Mouse (Mus musculus) cerebral cortex, adult 2 months (tissue): ENCODE measurements around the gene Fkbp5.

ENCODE experiments used
- WGBS: fragments of 180-500 bp; shearing (Covaris S2); methylation state at CpG from one replicate; pipeline ENCODE4 v1.1.7; 2018; 5-methylcytosine and 5-hydroxymethylcytosine counted together

The Fkbp5 gene

DNA sequence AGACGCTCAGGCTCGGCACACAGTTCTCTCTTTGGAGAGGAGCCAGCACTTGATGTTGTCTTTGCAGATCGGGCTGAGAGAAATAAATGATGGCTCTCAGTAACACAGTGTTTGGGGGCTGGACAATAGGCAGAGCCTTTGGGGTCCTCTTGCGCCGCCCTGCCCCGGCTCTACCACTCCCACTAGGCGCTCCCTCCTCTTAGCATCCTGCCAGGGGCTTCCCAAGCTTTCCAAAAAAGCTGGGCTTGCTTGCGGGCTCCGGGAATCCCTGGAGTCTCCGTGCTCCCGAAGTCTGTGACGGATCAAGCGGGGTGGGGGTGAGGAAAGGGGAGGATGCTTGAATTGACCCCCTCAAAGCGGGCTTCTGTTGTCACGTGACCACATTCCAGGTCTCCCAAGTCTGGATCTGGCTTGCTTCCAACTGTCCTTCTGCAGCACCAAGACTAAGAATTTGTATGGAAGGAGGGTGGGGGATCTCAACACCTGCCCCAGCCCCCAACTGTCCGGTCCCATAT lies at the start of gene Fkbp5:
Gene Fkbp5 (minus strand): TSS at position 87 of the 515 bp plus-strand sequence.
- 7% methylated on average over 16 of the region's 16 CpGs for WGBS

DNA sequence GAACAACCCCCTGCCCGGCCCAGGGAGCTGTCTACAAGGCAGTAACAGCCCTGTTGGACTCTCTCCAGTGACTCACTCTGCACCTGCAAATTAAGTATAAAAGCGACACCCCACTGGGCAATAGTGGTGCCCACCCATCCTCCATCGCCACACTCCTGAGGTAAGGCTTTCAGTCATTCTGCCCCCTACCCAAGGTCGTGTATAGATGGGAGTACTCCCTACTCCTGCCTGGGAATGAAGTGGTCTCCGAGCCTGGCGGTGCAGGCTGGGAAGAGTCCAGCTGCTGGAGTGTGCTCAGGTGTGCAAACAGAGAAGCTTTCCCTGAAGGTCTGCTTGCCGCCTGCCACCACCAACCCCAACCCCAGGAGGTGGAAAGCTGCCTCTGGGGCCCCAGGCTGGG lies 44.3 kb upstream of the Fkbp5 start:
- 71% methylated on average over 7 of the region's 7 CpGs for WGBS

DNA sequence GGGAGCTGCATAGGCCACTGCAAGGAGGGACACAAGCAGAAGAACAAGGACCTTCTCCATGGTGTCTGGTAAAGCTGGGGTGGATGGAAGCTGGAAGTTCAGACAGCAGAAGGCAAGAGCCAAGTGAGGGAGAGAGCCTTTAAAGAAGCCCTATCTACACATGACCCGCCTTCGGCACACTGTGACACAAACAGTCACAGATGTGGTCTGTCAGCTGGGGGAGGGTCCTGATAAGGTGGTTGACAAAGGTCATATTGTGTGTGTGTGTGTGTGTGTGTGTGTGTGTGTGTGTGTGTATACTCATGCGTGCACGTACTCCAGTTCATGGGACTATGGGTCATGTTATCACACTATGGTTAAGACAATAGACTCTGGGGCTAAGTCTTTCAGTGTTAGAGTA lies 43.3 kb upstream of the Fkbp5 start, which contains the start of gene Clps:
Gene Clps (minus strand): TSS at position 169 of the 400 bp plus-strand sequence.
- 93% methylated on average over 4 of the region's 4 CpGs for WGBS

DNA sequence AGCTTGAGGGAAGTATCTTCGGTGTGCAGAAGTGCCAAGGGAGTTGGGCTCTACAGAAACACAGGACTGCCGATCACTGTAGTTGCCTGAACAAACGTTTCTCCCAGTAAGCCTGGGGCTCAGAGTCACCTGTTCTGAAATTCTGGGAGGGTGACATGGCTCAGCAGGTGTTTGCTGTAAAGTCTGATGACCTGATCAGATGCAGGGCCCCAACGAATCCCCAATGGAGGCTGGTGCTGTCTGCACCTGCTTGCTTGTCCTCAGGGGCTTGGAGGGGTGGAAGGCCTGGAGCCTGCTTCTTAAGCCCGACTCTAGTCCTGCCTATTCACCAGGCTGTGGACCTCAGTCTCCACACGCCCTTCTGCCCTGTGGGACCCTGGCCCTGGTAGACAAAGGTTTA lies 40.4 kb upstream of the Fkbp5 start:
- 82% methylated on average over 6 of the region's 6 CpGs for WGBS

DNA sequence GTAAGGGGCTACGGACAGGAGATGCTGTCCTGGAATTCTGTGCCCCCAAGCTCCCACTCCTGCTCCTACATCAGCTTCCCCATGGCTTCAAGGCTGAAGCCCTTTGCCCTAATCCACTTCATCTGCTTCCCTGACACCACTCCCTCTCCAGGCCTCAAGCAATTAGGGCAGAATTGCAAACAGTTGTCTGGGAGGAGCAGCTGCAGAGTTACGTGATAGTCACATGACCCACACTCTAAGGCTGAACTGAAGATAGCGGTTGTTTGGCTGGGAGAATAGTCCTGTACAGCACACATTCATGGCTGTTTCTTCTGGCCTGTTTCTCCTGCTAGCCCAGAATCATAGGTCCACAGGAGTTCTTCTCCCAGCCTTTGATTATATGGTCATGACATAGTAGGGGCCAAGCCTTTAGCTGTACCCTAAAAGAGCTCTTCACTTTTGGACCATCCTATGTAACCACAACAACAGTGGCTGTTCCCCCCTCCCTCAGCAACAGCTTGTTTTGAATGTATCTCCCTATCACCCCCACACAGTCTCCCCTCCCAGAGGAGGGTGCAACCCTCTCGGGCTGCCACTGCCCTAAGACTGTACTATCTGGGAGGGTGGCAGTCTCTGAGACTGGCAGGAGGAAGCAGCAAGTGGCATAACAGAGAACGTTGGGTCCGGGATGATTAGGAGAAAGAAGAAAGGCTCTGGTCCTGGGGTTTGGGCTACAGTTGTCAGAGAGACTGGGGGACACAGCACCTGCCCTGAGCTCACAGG lies 39.5 kb upstream of the Fkbp5 start:
- WGBS = 56% methylated on average over 6 of the region's 6 CpGs

DNA sequence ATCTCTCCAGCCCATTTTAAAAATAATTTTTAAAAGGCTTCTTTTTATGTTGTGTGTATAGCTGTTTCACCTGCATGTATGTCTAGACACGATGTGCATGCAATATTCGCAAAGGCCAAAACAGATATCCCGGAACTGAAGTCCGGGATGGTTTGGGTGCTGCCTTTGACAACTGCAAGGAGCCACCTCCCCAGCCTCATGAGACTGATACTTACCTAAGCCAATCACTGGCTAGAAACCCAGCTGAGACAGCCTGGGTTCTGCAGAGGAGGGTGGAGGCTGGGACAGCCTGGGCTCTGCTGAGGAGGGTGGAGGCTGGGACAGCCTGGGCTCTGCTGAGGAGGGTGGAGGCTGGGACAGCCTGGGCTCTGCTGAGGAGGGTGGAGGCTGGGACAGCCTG lies 36.7 kb upstream of the Fkbp5 start:
- WGBS = 94% methylated on average over 4 of the region's 4 CpGs

DNA sequence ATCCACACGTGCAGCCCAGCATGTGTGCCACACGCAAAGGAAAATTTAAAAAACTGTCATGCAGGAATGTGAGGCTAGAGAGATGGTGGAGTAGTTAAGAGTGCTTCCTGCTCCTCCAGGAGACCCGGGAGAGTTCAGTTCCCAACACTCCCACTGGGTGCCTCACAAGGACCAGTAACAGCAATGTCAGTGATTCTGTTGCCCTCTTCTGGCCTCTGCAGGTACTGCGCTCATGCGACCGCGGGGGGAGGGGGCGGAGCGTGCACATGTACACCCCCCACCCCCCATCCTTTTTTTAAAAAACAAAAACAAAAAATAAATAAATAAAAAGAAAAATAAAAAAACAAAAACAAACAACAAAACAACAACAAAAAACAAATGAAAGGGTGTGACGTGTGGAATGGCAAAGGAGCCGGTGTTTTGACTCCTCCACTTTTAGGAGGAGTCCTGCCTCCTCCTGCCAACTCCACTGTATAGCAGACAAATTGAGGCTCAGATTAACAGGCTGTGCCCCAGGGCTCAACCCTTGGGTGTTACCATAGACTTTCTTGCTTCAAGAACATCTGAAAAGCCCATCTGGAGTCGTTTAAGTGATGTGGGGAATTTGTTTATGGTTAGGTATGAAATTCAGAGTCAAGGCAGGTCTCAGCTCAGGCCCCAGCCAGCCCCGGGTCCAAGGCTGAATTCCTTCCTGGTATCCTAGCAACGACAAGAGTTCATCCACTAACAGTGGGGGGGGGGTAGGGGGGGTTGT lies 35.9 kb upstream of the Fkbp5 start:
- 6% methylated on average over 14 of the region's 14 CpGs for WGBS

DNA sequence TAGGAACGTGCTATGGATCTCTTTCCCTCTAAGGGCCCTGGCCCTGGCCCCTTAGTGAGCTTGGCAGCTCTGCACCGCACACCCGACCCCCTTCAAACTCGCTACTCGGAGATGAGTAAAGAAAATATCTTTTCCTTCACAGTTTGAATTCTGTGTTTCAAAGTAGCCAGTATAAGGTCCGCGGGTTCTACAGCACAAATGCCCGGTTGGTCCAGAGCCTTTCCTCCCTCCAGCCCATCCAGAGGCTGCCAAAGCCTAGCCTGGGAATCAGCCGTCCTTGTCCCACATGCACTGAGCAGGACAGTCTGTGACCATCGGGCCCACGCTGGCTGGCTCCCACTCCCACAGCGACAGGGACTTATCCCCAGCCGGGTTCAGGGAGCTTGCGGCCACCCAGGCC lies 31.8 kb upstream of the Fkbp5 start, which contains the start of gene Clpsl2:
Gene Clpsl2 (plus strand): TSS at position 301 of the 400 bp plus-strand sequence.
- 79% methylated on average over 14 of the region's 14 CpGs for WGBS

DNA sequence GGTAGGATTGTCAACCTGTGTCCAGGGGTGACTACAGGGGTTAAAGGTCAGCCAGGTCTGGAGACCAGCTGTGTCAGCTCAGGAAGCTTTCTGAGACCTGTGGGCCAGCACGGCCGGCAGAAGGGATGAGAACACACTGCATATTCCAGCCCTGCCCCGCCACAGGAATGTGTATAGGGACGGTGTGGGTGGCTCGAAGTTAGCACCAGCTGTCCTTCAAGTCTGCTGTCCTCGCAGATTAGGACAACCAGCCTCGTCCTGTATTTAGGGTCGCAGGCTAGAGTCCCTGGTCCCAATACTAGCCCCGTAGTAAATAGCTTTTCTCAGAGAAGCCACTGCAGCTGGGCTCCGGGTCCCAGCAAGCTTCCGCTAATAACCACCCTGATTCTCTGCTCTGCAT lies 31.2 kb upstream of the Fkbp5 start:
- WGBS = 72% methylated on average over 11 of the region's 11 CpGs

DNA sequence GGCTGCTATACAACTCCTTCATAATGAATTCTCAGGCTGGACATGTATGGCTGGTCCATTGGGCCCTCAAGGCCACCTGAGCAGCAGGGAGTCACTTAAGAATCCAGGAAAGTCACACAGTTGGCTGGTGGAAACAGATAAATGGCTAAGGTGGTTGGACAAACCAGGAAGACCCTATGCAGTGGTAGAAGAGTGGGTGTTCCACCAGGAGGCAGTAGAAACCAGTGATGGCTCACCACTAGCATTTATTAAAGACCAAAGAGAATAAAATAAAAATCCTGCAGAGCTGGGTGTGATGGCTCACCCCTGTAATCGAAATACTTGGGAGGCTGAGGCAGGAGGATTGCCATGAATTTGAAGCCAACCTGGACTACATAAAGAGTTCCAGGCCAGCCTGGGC lies 29.6 kb upstream of the Fkbp5 start:
- WGBS = 90% methylated on average over 1 of the region's 1 CpGs

DNA sequence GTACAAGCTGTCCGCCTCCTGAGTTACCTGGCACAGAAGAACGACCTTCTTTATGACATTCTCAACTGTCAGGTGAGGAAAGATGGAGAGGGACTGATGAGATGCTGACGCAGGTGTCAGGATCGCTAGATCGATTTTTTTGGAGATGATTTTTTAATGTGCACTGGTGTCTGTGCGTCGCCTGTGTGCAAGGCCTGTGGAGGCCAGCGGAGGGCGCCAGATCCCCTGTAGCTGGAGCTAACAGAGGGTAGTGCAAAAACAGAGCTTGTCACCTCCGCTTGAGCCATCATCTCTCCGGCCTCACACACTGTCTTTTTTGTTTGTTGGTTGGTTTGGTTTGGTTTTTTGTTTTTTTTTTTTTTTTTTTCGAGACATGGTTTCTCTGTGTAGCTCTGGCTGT lies 20.6 kb upstream of the Fkbp5 start:
- 53% methylated on average over 12 of the region's 12 CpGs for WGBS

DNA sequence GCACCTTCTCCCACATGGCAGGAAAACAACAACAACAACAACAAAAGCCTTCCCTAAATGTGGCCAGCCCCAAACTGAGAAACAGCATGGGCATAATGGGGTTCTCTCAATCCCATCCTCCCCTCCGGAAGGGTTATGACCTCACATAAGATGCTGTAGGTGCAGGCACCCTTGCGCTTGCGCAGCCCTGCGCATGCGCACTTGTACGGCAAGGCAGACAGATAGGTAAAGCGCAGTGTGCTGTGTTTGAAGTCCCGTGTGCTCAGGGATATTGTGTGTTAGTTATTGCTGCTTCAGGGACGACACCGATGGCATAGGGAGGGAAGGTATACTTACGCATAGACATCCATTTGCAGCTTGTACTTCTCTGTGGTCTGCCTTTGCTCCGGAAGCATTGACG lies 16.0 kb upstream of the Fkbp5 start:
- 94% methylated on average over 13 of the region's 13 CpGs for WGBS

DNA sequence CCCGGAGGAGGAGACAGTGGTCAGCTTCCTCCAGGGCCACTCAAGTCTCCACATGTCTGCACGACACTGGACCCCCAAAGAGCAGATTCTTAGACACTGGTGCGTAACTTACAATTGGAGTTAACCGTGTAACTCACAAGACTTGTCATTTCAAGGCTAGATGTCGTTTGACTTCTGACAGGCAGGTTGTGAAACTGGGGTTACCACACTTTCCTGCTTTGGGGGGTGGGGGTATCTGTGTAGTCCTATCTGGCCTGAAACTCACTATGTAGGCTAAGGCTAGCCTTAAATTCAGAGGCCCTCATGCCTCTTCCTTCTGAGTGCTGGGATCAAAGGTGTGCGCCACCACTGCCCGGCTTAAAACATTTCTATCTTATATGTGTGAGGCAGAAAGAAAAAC lies 15.2 kb upstream of the Fkbp5 start:
- WGBS = 93% methylated on average over 7 of the region's 7 CpGs

DNA sequence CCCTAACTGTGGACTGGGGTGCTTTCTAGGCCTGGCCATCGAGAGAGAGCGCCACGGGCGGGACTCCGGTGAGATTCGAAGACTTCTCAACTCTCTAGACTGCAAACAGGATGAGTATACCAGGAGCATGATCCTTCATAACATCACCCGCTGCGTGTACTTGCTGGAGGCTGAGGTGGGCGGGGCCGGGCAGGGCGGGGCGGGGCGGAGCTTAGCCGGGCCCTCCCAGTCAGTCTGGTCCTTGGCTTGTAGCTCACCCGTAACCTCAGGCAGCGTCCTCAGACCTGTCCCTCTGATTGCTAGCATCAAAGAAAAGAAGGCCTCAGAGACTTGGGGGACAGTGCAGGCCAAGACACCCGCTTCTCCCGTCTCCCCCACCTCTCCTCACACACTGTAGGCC lies 14.6 kb upstream of the Fkbp5 start:
- WGBS = 47% methylated on average over 18 of the region's 18 CpGs

DNA sequence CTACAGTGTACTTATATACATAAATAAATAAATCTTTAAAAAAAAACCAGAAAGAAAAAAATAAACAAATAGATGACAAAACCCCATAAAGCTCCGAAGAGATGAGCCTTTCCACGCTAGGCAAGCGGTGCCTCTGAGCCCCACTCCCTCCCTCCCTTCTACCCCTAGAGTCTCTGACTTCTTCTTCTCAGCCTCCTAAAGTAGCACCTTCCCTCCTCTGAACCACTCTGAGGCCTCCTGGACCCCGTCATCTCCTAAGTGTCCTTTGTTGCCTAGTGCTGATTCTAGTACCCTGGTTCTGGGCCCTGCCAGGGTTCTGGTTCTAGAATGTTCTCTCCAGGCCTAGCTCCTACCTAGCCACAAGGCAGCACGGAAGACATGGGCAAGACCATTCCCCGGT lies 13.2 kb upstream of the Fkbp5 start, which contains the start of gene Armc12:
Gene Armc12 (plus strand): TSS at position 301 of the 400 bp plus-strand sequence.
- 90% methylated on average over 6 of the region's 6 CpGs for WGBS

DNA sequence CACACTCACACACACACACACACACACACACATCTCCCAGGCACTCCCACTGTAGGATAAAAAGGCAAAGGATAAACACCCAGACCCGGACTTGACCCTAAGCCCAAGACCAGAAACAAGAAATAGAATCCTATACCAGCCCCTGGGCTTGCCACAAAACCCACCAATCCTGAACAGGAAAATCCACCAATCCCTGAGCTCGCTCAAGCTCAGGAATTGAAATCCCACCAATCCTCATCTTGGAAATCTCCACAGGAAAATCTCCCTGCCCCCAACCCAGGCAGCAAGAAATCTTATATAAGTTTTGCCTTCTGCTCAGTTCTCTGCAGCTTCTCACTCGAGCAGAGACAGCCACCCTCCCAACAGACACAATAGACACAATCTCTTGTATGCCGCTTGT lies 11.8 kb upstream of the Fkbp5 start:
- 74% methylated on average over 4 of the region's 4 CpGs for WGBS

DNA sequence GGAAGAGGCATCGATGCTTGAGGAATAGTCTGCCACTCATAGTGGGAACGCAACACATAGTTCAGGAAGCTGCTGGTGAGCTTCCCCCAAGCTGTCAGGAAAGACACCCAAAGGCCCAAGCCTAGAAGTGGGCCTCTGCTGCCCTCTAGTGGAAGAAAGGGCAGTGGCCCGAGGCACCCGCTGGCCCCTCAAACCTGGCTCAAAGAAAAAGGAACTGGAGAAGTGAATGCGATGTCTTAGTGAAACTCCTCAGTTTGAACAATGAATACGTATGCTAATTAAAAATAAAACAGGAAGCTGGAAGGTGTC lies 10.7 kb upstream of the Fkbp5 start:
- WGBS = 1% methylated on average over 6 of the region's 6 CpGs

DNA sequence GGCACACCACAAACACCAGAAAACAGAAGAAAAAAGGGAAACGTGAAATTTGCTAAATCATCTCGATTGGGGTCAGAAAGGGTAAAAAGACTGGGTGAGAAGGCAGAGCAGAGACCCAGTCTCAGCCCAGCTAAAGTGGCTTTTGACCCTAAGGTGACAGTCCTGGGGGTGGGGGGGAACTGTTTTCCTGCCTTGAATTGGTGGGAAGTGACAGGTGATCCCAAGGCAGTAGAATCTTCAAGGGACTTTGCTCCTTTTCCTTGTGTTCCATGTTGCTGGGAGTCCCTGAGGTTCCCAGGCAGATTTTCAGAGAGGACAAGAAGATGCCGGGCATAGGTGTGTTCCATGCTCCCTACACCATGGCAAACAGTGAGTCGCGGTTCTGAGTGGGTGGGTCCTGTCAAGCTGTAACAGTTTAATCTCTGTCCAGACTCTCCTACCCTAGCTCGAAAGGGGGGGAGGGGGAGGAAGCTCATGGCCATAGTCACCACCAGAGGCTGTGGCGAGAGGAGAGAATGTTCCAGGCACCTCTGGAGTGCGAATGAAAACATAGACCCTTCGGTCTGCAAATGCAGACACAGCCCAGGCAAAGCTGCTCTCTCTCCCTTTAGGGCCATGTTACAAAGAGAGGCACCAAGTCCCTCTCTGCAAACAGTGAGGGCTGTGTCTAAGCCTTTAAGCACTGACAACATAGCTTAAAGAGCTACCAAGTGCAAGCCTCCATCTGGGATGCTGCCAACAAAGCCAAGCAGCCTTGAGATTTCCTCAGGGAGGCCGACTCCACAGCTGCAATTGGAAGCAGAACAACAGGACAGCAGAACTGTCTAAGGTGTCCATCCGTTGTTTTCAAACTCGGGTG lies 10.1 kb upstream of the Fkbp5 start:
- WGBS = 39% methylated on average over 12 of the region's 12 CpGs

DNA sequence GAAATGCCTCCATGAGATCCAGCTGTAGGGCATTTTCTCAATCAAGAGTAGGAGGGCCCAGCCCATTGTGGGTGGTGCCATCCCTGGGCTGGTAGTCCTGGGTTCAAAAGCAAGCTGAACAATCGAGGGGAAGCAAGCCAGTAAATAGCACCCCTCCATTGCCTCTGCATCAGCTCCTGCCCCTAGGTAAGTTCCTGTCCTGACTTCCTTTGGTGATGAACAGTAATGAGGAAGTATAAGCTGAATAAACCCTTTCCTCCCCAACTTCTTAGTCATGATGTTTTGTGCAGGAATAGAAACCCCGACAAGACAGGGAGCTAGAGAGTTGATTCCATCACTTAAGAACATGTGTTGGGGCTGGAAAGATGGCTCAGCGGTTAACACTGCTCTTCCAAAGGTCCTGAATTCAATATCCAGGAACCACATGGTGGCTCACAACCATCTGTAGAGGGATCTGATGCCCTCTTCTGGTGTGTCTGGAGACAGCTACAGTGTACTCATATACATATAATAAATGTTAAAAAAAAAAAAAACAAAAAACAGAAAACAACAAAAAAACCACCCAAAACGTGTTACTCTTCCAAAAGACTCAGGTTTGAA lies 7.6 kb upstream of the Fkbp5 start:
- WGBS = 68% methylated on average over 4 of the region's 4 CpGs

DNA sequence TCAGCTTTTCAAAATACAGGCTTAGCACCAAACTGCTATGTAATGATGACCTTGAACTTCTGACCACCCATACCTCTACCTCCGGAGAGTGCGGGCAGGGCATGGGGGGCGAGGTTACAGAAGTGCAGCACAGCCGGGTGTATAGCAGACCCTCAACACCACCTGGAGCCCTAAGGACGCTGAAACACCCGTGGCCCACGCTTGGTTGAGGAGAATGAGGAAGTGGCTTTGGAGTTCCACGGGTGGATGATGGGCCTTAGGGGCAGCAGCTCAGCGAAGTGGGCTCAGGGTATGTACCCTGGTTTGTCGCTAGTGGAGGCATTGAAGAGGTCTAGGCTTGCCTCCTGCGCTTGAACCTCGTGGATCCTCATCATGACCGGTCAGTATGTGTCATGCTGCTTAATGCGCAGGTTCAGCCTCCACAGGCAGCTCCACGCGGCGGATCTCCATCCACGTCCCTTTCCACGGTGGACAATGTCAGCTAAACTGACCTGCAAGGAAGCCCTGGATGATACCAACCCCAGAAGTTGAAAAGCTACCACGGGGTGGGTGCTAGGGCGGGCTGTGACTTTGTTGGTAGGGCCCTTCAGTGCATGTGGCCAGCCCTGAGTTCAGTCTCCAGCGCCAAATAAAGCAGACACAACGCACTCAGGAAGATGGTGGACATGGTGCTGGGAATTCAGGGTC lies 6.8 kb upstream of the Fkbp5 start:
- 88% methylated on average over 23 of the region's 23 CpGs for WGBS
